Mouse (Mus musculus) C2C12 (cell line): ENCODE results near the gene 1700001P01Rik.

Experiments
- CEBPB ChIP-seq: IDR thresholded peaks from one replicate; pipeline ENCODE4 v1.6.1; 2011; ENCODE audit warnings: low read depth, mild to moderate bottlenecking, control low read depth, moderate library complexity
- CTCF ChIP-seq: IDR thresholded peaks from one replicate; pipeline ENCODE4 v1.5.1; 2011; ENCODE audit not compliant: control insufficient read depth, insufficient read depth, insufficient read length
- FOSL1 ChIP-seq: IDR thresholded peaks from one replicate; pipeline ENCODE4 v1.8.0; 2011; ENCODE audit warnings: mild to moderate bottlenecking, low read length; ENCODE audit not compliant: poor library complexity, insufficient read depth, severe bottlenecking

- TF ChIP-seq FOSL1 = no peak
- no peak for TF ChIP-seq CEBPB
- no peak for TF ChIP-seq CTCF
Observed at GRCm38 (mm10) chr11:97758942-97759341, 16.8 kb downstream of the 1700001P01Rik start.
